Mouse (Mus musculus) heart, embryonic 12.5 days (tissue): ENCODE data around the gene Erc2. TPM values are rescaled to one million over a fixed set of nuclear protein-coding genes. Genes with fewer than 3 reads are reported as not detected.

Source experiments
- ATAC-seq: fragments of 200-750 bp; cut with Nextera tagmentation; 2 replicates; pipeline ENCODE4 v1.8.0; 2017; ENCODE audit warnings: moderate TSS enrichment, moderate library complexity; ENCODE audit not compliant: insufficient number of reproducible peaks, low FRiP score
- H3K27ac ChIP-seq: fragments of 300-500 bp; sonication (generic); 2 replicates; pipeline ENCODE4 v1.5.1; 2016; ENCODE audit warnings: mild to moderate bottlenecking, moderate library complexity; ENCODE audit not compliant: poor library complexity, severe bottlenecking
- H3K27me3 ChIP-seq: fragments of 300-500 bp; sonication (generic); replicated peaks from 2 replicates; pipeline ENCODE4 v1.6.1; 2016; ENCODE audit warnings: mild to moderate bottlenecking, moderate library complexity
- H3K36me3 ChIP-seq: fragments of 300-500 bp; sonication (generic); 2 replicates; pipeline ENCODE4 v1.6.1; 2016; ENCODE audit warnings: mild to moderate bottlenecking, moderate library complexity
- H3K4me1 ChIP-seq: fragments of 300-500 bp; sonication (generic); replicated peaks from 2 replicates; pipeline ENCODE4 v1.6.1; 2016; ENCODE audit warnings: mild to moderate bottlenecking
- H3K4me2 ChIP-seq: fragments of 300-500 bp; sonication (generic); 2 replicates; pipeline ENCODE4 v1.6.1; 2016; ENCODE audit warnings: mild to moderate bottlenecking, moderate library complexity
- H3K4me3 ChIP-seq: fragments of 300-500 bp; sonication (generic); 2 replicates; pipeline ENCODE4 v1.5.1; 2016; ENCODE audit warnings: mild to moderate bottlenecking
- H3K9ac ChIP-seq: fragments of 300-500 bp; sonication (generic); 2 replicates; pipeline ENCODE4 v1.6.1; 2016; ENCODE audit warnings: mild to moderate bottlenecking, moderate library complexity
- H3K9me3 ChIP-seq: fragments of 300-500 bp; sonication (generic); replicated peaks from 2 replicates; pipeline ENCODE4 v1.6.1; 2016; ENCODE audit warnings: mild to moderate bottlenecking, moderate library complexity
- WGBS: fragments of 180-500 bp; shearing (Covaris S2); methylation state at CpG from one replicate; pipeline ENCODE4 v1.1.7; 2016; 5-methylcytosine and 5-hydroxymethylcytosine counted together
- polyA plus RNA-seq: library from polyadenylated mRNA; unstranded; fragments of >200 nt; fragmentation: Nextera tagmentation; extraction: Ambion mirVana; gene quantifications from 2 replicates; pipeline ENCODE4 v1.2.1, GENCODE M21; 2016

Erc2 gene
- polyA plus RNA-seq, 1 experiment from 2014 or later: 3.9 TPM

DNA sequence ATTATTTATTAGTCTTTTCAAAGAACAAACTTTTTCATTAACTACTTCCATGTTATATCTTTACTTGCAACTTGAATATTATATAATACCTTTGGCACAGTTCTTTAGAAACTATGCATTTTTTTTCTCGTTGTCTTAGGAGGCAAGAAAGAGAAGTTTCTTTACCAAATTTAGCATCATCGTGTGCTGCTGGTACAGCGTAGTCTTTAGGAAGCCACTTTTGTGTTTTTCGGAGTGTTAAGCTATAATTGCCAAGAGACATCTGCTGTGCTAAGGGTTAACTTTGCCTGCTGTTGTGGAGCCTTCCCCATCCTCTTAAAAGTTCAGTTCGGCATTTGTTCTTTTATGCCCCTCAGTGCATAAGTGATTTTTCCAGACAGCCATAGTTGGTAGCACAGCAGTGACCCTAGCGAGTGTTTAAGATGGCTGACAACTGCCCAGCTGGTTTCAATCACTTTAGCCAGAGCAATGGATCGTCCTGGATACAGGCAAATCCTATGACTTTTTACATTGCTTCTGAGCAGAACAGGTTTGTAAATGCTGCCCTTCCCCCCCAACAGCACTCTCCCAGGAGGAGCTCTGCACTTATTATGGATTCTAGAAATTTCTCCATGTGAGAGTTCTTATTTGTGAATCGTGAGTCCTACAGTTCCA is 570.6 kb downstream of the Erc2 start:
- Histone ChIP-seq H3K4me2 (no peak overlapping the region), H3K9ac (no peak overlapping the region)

GRCm38 (mm10) chr14:28203874-28204273 is 581.6 kb downstream of the Erc2 start:
- WGBS: 61% methylated on average over 4 of the region's 4 CpGs
- no peak for ATAC-seq
- H3K27me3 ChIP-seq: no peaks in the 10 kb centered on the region
- no peak overlapping the region for H3K4me3 ChIP-seq
- H3K4me2 ChIP-seq: no peak overlapping the region
- no peak overlapping the region for H3K27ac ChIP-seq
- no peak overlapping the region for H3K9ac ChIP-seq
- no peaks in the 10 kb centered on the region for H3K9me3 ChIP-seq
- no peaks in the 10 kb centered on the region for H3K36me3 ChIP-seq
- H3K4me1 ChIP-seq: peaks cover 9% of the 10 kb centered on the region; the same call in 1 of the 2 replicates

More for the DNA sequence above, 570.6 kb downstream of the Erc2 start:
- Histone ChIP-seq H3K27me3 (no peaks in the 10 kb centered on the region), H3K4me1 (no peaks in the 10 kb centered on the region; the same call in 1 of the 2 replicates), H3K4me3 (no peak overlapping the region), H3K36me3 (no peaks in the 10 kb centered on the region), H3K9me3 (no peaks in the 10 kb centered on the region), H3K27ac (no peak overlapping the region)
- ATAC-seq: no peak
- WGBS: 73% methylated on average over 8 of the region's 8 CpGs

DNA sequence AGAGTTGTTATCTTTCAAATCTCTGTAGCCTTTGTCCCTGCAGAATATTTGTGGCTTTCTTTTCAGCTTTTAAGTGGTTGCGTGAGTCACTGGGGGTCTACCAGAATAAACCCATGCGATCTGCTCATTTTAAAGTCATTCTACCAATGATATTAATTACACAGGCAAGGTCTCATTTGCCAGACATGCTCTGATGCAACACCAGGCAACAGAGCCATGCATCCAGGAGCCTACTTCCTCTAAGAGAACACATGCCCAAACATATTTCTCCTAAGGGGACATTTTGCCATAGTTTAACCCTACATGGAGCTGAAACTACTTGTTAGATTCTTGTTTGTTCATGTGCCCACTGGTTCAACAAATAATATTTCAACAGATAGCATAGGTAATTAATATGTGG is 584.1 kb downstream of the Erc2 start:
- WGBS: 84% methylated on average over 2 of the region's 2 CpGs
- H3K4me2 ChIP-seq: no peak overlapping the region
- no peaks in the 10 kb centered on the region for H3K27me3 ChIP-seq

GRCm38 (mm10) chr14:28225550-28225949 is 603.3 kb downstream of the Erc2 start:
- no peak for ATAC-seq
- 79% methylated on average over 6 of the region's 6 CpGs for WGBS
- H3K9me3 ChIP-seq: no peaks in the 10 kb centered on the region
- no peak overlapping the region for H3K4me3 ChIP-seq
- H3K4me2 ChIP-seq: no peak overlapping the region
- H3K4me1 ChIP-seq: peaks cover 7% of the 10 kb centered on the region
- H3K9ac ChIP-seq: no peak overlapping the region
- no peaks in the 10 kb centered on the region for H3K36me3 ChIP-seq
- no peak overlapping the region for H3K27ac ChIP-seq
- H3K27me3 ChIP-seq: no peaks in the 10 kb centered on the region

More for the DNA sequence above, 584.1 kb downstream of the Erc2 start:
- no peaks in the 10 kb centered on the region for H3K9me3 ChIP-seq
- H3K9ac ChIP-seq: no peak overlapping the region
- H3K4me1 ChIP-seq: peaks cover 9% of the 10 kb centered on the region; the same call in 1 of the 2 replicates
- H3K36me3 ChIP-seq: no peaks in the 10 kb centered on the region
- no peak overlapping the region for H3K4me3 ChIP-seq
- no peak for ATAC-seq
- no peak overlapping the region for H3K27ac ChIP-seq

GRCm38 (mm10) chr14:28230563-28230962 is 608.3 kb downstream of the Erc2 start:
- no peak overlapping the region for H3K9ac ChIP-seq
- ATAC-seq: no peak; the same call in 1 of the 2 replicates
- WGBS: 67% methylated on average over 6 of the region's 6 CpGs
- peaks cover 8% of the 10 kb centered on the region for H3K4me1 ChIP-seq
- H3K4me3 ChIP-seq: no peak overlapping the region
- H3K36me3 ChIP-seq: no peaks in the 10 kb centered on the region
- no peaks in the 10 kb centered on the region for H3K9me3 ChIP-seq
- no peak overlapping the region for H3K27ac ChIP-seq
- no peaks in the 10 kb centered on the region for H3K27me3 ChIP-seq
- H3K4me2 ChIP-seq: no peak overlapping the region

DNA sequence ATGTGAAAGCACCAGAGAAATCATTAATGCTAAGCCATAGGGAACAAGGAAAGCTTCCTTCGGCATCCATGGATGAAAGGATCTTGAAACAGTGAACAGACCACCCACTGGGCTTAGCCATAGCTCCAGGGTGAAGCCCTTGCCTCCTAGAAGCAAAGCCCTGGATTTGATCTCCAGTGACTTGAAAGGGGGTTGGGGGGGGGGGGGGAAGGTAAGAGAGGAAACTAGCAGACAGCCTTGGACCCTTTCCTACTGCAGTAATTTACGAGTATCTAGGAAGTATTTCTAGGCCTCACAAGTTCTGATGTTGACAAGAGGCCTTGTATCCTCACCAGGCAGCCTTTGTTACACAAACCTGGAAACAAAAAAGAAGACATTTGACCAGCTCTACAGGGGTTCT is 609.0 kb downstream of the Erc2 start:
- Histone ChIP-seq H3K4me1 (peaks cover 8% of the 10 kb centered on the region), H3K27ac (no peak overlapping the region), H3K4me3 (no peak overlapping the region), H3K27me3 (no peaks in the 10 kb centered on the region), H3K9me3 (no peaks in the 10 kb centered on the region), H3K36me3 (no peaks in the 10 kb centered on the region), H3K9ac (no peak overlapping the region), H3K4me2 (no peak overlapping the region)
- WGBS: 75% methylated on average over 2 of the region's 2 CpGs
- ATAC-seq: no peak

DNA sequence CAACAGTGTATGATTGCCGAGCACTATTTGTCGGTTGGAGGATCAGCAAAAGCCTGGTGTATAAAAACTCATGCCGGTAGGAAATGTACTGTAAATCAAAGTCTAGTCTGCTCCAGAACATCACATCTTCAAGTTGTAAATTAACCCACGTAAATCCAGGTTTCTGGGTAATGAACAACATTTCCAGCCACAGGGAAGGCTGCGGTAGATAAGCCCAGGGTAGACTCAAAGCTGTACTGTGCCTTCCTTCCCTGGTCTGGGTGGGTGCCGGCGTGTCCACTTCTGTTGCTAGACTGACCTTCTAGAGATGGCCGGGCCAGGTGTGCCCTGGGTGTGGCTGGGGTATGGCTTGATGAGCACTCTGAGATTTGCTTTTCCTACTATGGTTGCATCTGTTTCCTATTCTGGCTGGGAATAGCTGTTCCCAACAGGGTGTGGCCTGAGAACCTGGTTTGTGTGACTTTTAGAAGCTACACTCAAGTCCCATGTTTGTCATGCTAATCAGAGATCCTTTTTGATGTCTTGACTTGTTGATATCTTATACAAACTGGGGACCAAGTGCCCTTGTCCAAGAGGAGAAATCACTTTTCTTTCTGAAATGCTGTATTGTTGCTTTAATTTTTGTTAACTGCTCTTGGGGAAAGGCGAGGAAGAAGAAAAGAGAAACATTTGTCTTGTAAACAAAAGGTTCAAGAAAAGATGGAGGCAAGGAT is 616.3 kb downstream of the Erc2 start:
- Histone ChIP-seq H3K27ac (no peak overlapping the region), H3K36me3 (no peaks in the 10 kb centered on the region), H3K9me3 (no peaks in the 10 kb centered on the region), H3K9ac (no peak overlapping the region), H3K4me1 (peaks cover 12% of the 10 kb centered on the region; the same call in 1 of the 2 replicates), H3K4me2 (no peak overlapping the region), H3K27me3 (no peaks in the 10 kb centered on the region), H3K4me3 (no peak overlapping the region)
- WGBS: 84% methylated on average over 9 of the region's 9 CpGs
- no peak for ATAC-seq

DNA sequence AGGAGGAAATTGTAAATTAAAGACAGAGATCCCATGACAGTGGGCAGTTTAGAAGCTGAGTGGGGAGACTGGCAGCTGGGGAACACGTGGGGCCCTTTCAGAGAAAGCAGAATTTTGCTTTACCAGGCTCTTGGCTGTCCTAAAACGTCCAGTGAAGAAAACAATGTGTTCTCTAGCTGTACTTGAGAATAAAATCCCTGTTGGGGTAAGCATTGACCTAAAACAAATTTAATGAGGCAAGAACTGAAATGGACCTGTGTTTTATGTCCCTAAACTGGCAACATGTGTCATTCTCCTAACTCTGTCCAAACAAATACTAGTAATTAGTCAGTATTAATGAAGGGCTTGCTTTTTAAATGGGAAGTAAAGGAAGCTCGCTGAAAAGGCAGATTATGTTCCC is 617.9 kb downstream of the Erc2 start:
- 58% methylated on average over 3 of the region's 3 CpGs for WGBS

GRCm38 (mm10) chr14:28242743-28243142 is 620.5 kb downstream of the Erc2 start:
- Histone ChIP-seq H3K27me3 (no peaks in the 10 kb centered on the region), H3K27ac (no peak overlapping the region), H3K4me1 (peaks cover 12% of the 10 kb centered on the region; the same call in 1 of the 2 replicates), H3K36me3 (no peaks in the 10 kb centered on the region), H3K4me2 (no peak overlapping the region), H3K9me3 (no peaks in the 10 kb centered on the region), H3K4me3 (no peak overlapping the region), H3K9ac (no peak overlapping the region)
- ATAC-seq: no peak
- WGBS: 51% methylated on average over 3 of the region's 3 CpGs

More for the DNA sequence above, 617.9 kb downstream of the Erc2 start:
- Histone ChIP-seq H3K4me2 (no peak overlapping the region), H3K9ac (no peak overlapping the region), H3K27ac (no peak overlapping the region), H3K4me3 (no peak overlapping the region), H3K27me3 (no peaks in the 10 kb centered on the region), H3K4me1 (peaks cover 12% of the 10 kb centered on the region; the same call in 1 of the 2 replicates), H3K9me3 (no peaks in the 10 kb centered on the region), H3K36me3 (no peaks in the 10 kb centered on the region)
- no peak for ATAC-seq

DNA sequence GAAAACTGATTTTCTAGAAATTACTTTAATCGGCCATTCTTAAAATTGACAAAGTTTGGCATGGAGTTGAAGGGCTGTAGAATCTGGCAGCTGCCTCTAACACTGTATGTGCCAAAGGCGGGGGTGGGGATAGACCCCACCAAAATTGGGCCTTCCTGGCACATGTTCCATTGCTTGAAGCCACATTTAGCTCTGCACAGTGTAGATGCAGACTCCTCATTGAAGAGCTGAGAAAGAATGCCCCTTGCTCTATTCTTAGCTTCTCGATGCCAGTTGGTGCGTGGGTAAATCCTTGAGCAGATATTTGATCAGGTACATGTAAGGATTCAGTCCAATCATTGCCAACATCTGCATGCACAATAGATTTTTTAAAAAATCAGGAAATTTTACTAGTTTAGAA is 621.2 kb downstream of the Erc2 start:
- H3K4me1 ChIP-seq: peaks cover 12% of the 10 kb centered on the region; the same call in 1 of the 2 replicates
- no peak for ATAC-seq
- no peak overlapping the region for H3K4me3 ChIP-seq
- no peak overlapping the region for H3K27ac ChIP-seq
- WGBS: 76% methylated on average over 4 of the region's 4 CpGs
- H3K4me2 ChIP-seq: no peak overlapping the region
- no peak overlapping the region for H3K9ac ChIP-seq
- no peaks in the 10 kb centered on the region for H3K36me3 ChIP-seq
- no peaks in the 10 kb centered on the region for H3K9me3 ChIP-seq
- H3K27me3 ChIP-seq: no peaks in the 10 kb centered on the region

GRCm38 (mm10) chr14:28262706-28263105 is 640.5 kb downstream of the Erc2 start:
- no peak for ATAC-seq
- Histone ChIP-seq H3K4me3 (no peak overlapping the region), H3K27ac (no peak overlapping the region), H3K9me3 (no peaks in the 10 kb centered on the region), H3K4me1 (peaks cover 15% of the 10 kb centered on the region; the same call in 1 of the 2 replicates), H3K9ac (no peak overlapping the region), H3K4me2 (no peak overlapping the region), H3K36me3 (no peaks in the 10 kb centered on the region), H3K27me3 (no peaks in the 10 kb centered on the region)
- WGBS: 56% methylated on average over 4 of the region's 4 CpGs
